Mouse (Mus musculus) limb, embryonic 10.5 days (tissue): ENCODE results near the gene Unc79. TPM values are rescaled to one million over a fixed set of nuclear protein-coding genes. Genes with fewer than 3 reads are reported as not detected.
A peak's percentile ranks its signal among the peaks of the same experiment; 100 is the strongest.

Source experiments
- DNase-seq: peaks from one replicate; pipeline ENCODE4 v3.0.0-alpha.2; 2017; ENCODE audit warnings: low spot score
- H3K27ac ChIP-seq: fragments of 300-500 bp; sonication (generic); 2 replicates; pipeline ENCODE4 v1.5.1; 2016; ENCODE audit warnings: mild to moderate bottlenecking
- H3K27me3 ChIP-seq: fragments of 300-500 bp; sonication (generic); 2 replicates; pipeline ENCODE4 v1.6.1; 2016; ENCODE audit warnings: low read depth, mild to moderate bottlenecking; ENCODE audit not compliant: poor library complexity, severe bottlenecking
- H3K36me3 ChIP-seq: fragments of 300-500 bp; sonication (generic); 2 replicates; pipeline ENCODE4 v1.6.1; 2016; ENCODE audit warnings: mild to moderate bottlenecking, moderate library complexity
- H3K4me1 ChIP-seq: fragments of 300-500 bp; sonication (generic); 2 replicates; pipeline ENCODE4 v1.6.1; 2016
- H3K4me3 ChIP-seq: fragments of 300-500 bp; sonication (generic); 2 replicates; pipeline ENCODE4 v1.5.1; 2016; ENCODE audit warnings: mild to moderate bottlenecking, moderate library complexity
- H3K9me3 ChIP-seq: fragments of 300-500 bp; sonication (generic); replicated peaks from 2 replicates; pipeline ENCODE4 v1.6.1; 2016; ENCODE audit warnings: mild to moderate bottlenecking
- WGBS: fragments of 180-500 bp; shearing (Covaris S2); methylation state at CpG from one replicate; pipeline ENCODE4 v1.1.7; 2016; 5-methylcytosine and 5-hydroxymethylcytosine counted together
- polyA plus RNA-seq: library from polyadenylated mRNA; unstranded; fragments of >200 nt; fragmentation: Nextera tagmentation; extraction: Ambion mirVana; gene quantifications from 2 replicates; pipeline ENCODE4 v1.2.1, GENCODE M21; 2016

Unc79 gene
- polyA plus RNA-seq, 1 experiment from 2014 or later = 0.05 TPM

DNA sequence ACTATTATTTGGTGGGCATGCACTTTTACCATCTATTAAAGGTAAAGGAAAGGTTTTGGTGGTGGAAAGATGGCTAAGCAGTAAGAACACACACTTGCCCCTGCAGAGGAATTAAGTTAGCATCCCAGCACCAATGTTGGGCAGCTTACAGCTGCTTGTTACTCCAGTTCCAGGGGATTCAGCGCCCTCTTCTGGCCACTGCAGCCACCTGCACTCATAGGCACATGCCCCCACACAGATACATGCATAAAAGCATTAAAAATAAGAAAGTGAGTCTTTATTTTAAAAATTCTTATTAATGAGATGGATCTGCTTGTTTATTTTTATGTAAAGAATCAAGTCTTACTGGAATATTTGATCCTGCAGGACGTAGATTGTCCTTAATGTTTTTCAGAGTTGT lies 206.3 kb downstream of the Unc79 start:
- Histone ChIP-seq H3K27ac (no peak overlapping the region), H3K9me3 (no peaks in the 10 kb centered on the region), H3K27me3 (no peaks in the 10 kb centered on the region), H3K36me3 (no peaks in the 10 kb centered on the region), H3K4me3 (no peak overlapping the region), H3K4me1 (no peaks in the 10 kb centered on the region)
- WGBS = 75% methylated on average over 2 of the region's 2 CpGs
- DNase-seq = no peak

- Histone ChIP-seq H3K27ac (no peak overlapping the region), H3K4me1 (no peaks in the 10 kb centered on the region), H3K27me3 (no peaks in the 10 kb centered on the region), H3K9me3 (no peaks in the 10 kb centered on the region), H3K36me3 (no peaks in the 10 kb centered on the region), H3K4me3 (no peak overlapping the region)
- no peak for DNase-seq
- 72% methylated on average over 3 of the region's 3 CpGs for WGBS
These were observed 206.7 kb downstream of the Unc79 start for GRCm38 (mm10) chr12:103155406-103155805.

GRCm38 (mm10) chr12:103157129-103157910 lies 208.7 kb downstream of the Unc79 start:
- WGBS = 67% methylated on average over 18 of the region's 18 CpGs
- no peak for DNase-seq
- Histone ChIP-seq H3K36me3 (no peaks in the 10 kb centered on the region), H3K4me3 (no peak overlapping the region), H3K27me3 (no peaks in the 10 kb centered on the region), H3K27ac (no peak overlapping the region), H3K9me3 (no peaks in the 10 kb centered on the region), H3K4me1 (0 out of 2 replicates have a peak, but pooled peaks cover 3% of the 10 kb centered on the region)

DNA sequence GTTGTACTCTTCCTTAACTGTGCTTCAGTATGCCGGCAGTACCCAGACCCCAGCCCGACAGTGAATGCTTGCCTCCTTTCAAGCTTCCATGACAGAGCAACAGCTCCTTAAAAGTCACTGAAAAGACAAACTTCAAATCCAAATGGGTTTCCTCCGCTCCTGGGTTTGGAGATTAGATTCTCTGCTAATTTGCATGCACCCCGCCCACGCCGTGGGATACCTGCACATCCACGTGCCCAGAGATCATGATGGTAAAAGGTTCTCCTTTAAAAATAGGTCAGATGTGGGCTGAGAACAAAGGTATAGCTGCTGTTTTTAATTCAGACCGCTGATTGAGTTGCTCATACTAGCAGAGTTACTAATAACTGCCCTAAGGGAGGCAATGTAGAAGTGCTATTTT lies 210.4 kb downstream of the Unc79 start:
- 71% methylated on average over 8 of the region's 8 CpGs for WGBS
- H3K36me3 ChIP-seq = no peaks in the 10 kb centered on the region
- no peak for DNase-seq
- no peak overlapping the region for H3K4me3 ChIP-seq
- H3K9me3 ChIP-seq = no peaks in the 10 kb centered on the region
- H3K27me3 ChIP-seq = no peaks in the 10 kb centered on the region
- 0 out of 2 replicates have a peak, but pooled peaks cover 3% of the 10 kb centered on the region for H3K4me1 ChIP-seq
- no peak overlapping the region for H3K27ac ChIP-seq

DNA sequence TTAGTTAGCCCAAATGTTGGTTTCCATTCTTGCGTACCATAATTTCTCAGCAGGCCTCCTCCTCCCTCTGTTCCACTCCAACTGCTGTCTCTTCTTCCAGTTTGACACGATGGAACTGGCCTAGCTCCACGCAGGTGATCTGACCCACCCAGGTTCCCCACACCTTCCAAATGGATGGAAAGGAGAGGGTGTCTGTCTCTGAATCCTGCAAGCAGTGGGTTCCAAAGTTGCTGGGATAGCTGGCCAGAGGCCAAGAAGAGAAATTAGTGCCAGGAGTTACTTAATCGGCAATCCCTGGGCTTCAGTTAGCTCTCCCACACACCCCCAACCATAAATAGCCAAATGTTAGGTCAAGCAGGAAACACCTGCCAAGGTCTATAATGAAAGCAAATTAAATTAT lies 212.1 kb downstream of the Unc79 start:
- H3K27ac ChIP-seq = no peak overlapping the region
- no peaks in the 10 kb centered on the region for H3K9me3 ChIP-seq
- H3K4me3 ChIP-seq = no peak overlapping the region
- H3K36me3 ChIP-seq = no peaks in the 10 kb centered on the region
- peaks cover 9% of the 10 kb centered on the region; the same call in 1 of the 2 replicates for H3K4me1 ChIP-seq
- 85% methylated on average over 4 of the region's 4 CpGs for WGBS
- no peaks in the 10 kb centered on the region for H3K27me3 ChIP-seq
- no peak for DNase-seq

DNA sequence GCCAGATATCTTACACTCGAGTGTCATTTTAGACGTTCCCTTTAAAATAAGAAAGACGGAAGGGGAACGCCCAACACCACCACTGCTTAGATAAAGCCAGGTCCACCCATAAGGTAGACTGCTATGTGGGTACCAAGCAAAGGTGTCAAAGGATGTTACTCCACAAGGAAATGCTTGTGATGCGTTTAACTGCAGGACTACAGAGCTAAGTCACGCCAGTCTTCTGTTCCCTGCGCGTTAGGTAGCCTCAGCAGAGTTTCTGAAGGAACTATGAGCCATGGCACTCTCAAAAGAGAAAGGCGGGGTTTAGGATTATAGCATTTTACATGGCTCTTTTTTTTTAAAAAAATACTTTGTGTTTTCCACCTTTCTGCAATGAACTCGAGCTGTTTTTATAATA lies 214.9 kb downstream of the Unc79 start:
- Histone ChIP-seq H3K27ac (no peak overlapping the region), H3K4me1 (peaks cover 9% of the 10 kb centered on the region; the same call in 1 of the 2 replicates)

GRCm38 (mm10) chr12:103164101-103165030 lies 215.7 kb downstream of the Unc79 start:
- no peak for DNase-seq
- Histone ChIP-seq H3K27me3 (no peaks in the 10 kb centered on the region), H3K4me1 (peaks cover 9% of the 10 kb centered on the region; the same call in 1 of the 2 replicates), H3K27ac (no peak overlapping the region), H3K36me3 (no peaks in the 10 kb centered on the region), H3K4me3 (no peak overlapping the region), H3K9me3 (no peaks in the 10 kb centered on the region)
- WGBS = 63% methylated on average over 14 of the region's 14 CpGs

More for the DNA sequence above, 214.9 kb downstream of the Unc79 start:
- no peak overlapping the region for H3K4me3 ChIP-seq
- no peak for DNase-seq
- no peaks in the 10 kb centered on the region for H3K9me3 ChIP-seq
- no peaks in the 10 kb centered on the region for H3K36me3 ChIP-seq
- H3K27me3 ChIP-seq = no peaks in the 10 kb centered on the region
- WGBS = 86% methylated on average over 10 of the region's 10 CpGs

DNA sequence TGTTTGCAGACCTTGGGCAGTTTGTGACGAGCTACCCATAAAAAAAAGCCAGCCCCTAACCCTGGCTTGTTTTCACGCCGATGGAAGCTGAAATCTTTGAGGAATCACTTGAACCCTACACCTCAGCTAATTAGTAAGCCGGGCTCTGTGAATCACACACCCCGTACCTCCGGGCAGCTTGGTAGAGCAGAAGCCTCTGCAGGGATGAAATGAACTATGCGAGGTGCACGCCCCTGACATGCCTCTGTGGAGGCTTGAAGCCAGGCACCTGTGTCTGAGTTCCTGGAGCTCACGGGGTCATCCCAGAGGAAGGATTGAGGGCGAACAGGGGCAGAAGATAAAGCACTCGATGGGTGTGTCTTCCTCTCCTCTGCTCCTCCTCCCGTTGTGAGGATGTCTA lies 220.2 kb downstream of the Unc79 start:
- no peaks in the 10 kb centered on the region for H3K9me3 ChIP-seq
- no peak for DNase-seq
- H3K36me3 ChIP-seq = no peaks in the 10 kb centered on the region
- H3K27me3 ChIP-seq = no peaks in the 10 kb centered on the region
- no peak overlapping the region for H3K27ac ChIP-seq
- H3K4me1 ChIP-seq = peaks cover 6% of the 10 kb centered on the region; the same call in 1 of the 2 replicates
- 70% methylated on average over 12 of the region's 12 CpGs for WGBS
- no peak overlapping the region for H3K4me3 ChIP-seq

- Histone ChIP-seq H3K27ac (no peak overlapping the region), H3K9me3 (no peaks in the 10 kb centered on the region), H3K4me3 (0 out of 2 replicates have a peak overlapping the region, but pooled peaks have one; percentile 22), H3K4me1 (0 out of 2 replicates have a peak, but pooled peaks cover 7% of the 10 kb centered on the region), H3K27me3 (no peaks in the 10 kb centered on the region), H3K36me3 (no peaks in the 10 kb centered on the region)
- DNase-seq = no peak
- 13% methylated on average over 7 of the region's 7 CpGs for WGBS
These were observed 234.4 kb downstream of the Unc79 start for GRCm38 (mm10) chr12:103183057-103183456.

DNA sequence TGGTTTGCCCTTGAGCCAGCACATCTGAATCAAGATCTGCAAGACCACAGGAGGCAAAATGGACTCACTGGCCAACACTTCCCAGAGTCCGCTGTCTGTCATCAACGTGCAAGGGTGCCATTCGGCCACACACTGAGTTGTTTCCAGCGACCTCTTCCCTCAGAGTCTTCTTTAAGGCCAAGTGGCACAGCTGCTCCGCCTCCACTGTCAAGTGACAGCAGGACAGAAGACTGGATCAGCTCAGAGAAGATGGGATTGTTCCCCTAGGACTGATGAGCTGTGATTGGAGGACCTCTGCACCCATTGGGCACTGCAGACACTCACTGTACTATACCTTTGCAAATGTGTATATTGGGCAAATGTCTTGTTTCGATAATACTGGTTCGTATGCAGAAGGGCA lies 238.4 kb downstream of the Unc79 start:
- 81% methylated on average over 7 of the region's 7 CpGs for WGBS
- H3K9me3 ChIP-seq = no peaks in the 10 kb centered on the region
- H3K36me3 ChIP-seq = no peaks in the 10 kb centered on the region
- 0 out of 2 replicates have a peak, but pooled peaks cover 7% of the 10 kb centered on the region for H3K4me1 ChIP-seq
- no peaks in the 10 kb centered on the region for H3K27me3 ChIP-seq
- no peak for DNase-seq
- no peak overlapping the region for H3K27ac ChIP-seq
- H3K4me3 ChIP-seq = no peak overlapping the region

GRCm38 (mm10) chr12:103188223-103188622 lies 239.6 kb downstream of the Unc79 start:
- Histone ChIP-seq H3K27me3 (no peaks in the 10 kb centered on the region), H3K36me3 (no peaks in the 10 kb centered on the region), H3K27ac (no peak overlapping the region), H3K4me3 (no peak overlapping the region), H3K4me1 (0 out of 2 replicates have a peak, but pooled peaks cover 3% of the 10 kb centered on the region), H3K9me3 (no peaks in the 10 kb centered on the region)
- no peak for DNase-seq
- 73% methylated on average over 8 of the region's 8 CpGs for WGBS

DNA sequence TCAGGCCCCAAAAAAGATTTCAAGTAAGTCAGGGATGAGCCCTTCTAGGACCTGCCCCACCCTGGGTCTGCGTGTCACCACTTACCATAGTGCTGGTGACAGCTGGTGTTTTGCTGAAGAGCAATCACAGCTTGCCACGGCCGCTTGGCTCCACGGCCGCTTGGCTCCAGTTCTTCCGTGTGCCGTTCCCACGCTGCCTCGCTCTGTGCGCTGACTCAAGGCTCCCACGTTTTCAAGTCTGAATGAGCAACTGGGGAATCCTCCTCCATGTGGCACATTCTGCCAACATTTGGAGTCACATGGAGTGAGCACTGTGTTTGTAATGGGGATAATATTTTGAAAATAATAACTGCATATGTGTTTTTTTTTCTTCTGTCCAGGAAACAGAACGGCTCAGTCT lies 241.1 kb downstream of the Unc79 start:
- Histone ChIP-seq H3K27me3 (no peaks in the 10 kb centered on the region), H3K36me3 (no peaks in the 10 kb centered on the region), H3K27ac (no peak overlapping the region), H3K9me3 (no peaks in the 10 kb centered on the region), H3K4me3 (no peak overlapping the region), H3K4me1 (no peaks in the 10 kb centered on the region)
- no peak for DNase-seq
- 84% methylated on average over 12 of the region's 12 CpGs for WGBS

GRCm38 (mm10) chr12:103192996-103193395 lies 244.3 kb downstream of the Unc79 start:
- Histone ChIP-seq H3K27me3 (no peaks in the 10 kb centered on the region), H3K4me1 (no peaks in the 10 kb centered on the region), H3K9me3 (no peaks in the 10 kb centered on the region), H3K27ac (no peak overlapping the region), H3K4me3 (no peak overlapping the region), H3K36me3 (no peaks in the 10 kb centered on the region)
- no peak for DNase-seq
- 51% methylated on average over 5 of the region's 5 CpGs for WGBS
